Comparison of ENCODE assay signal across 12 mouse cellular contexts in genomic region chr5:115953173-115953572, GRCm38 (mm10).
DNase-seq lines count a peak whose midpoint lies in the region; ATAC-seq and TF ChIP-seq lines count a peak whose summit lies in the region.
"Had no signal": no experiment of that assay in that cellular context is flagged by ENCODE, and none has a peak within 500 bp of the region (broad histone marks: within the 10 kb centered on the region; RNA-seq: fewer than 3 reads in every experiment).

No protein-coding gene starts in this region.

- H3K27me3 ChIP-seq in hindbrain, postnatal 0 days (ENCODE audit: insufficient read depth, low read length): no peaks in the 10 kb centered on the region
- H3K27me3 ChIP-seq in hindbrain, embryonic 16.5 days (replicated peaks; ENCODE audit: control insufficient read depth, insufficient read depth, low read length): no peaks in the 10 kb centered on the region
- no peaks in the 10 kb centered on the region for H3K27me3 ChIP-seq in midbrain, postnatal 0 days (ENCODE audit: insufficient read depth, low read length)
- H3K27me3 ChIP-seq in midbrain, embryonic 16.5 days (ENCODE audit: control insufficient read depth, insufficient read depth, low read depth, low read length): no peaks in the 10 kb centered on the region
- no peaks in the 10 kb centered on the region for H3K27me3 ChIP-seq in splenic B cell, adult 2 months (ENCODE audit: control insufficient read depth, insufficient read depth, low read length, poor library complexity, severe bottlenecking)
- H3K27me3 ChIP-seq: heart, embryonic 13.5 days had no signal

- TF ChIP-seq CTCF in hindbrain, postnatal 0 days (IDR thresholded peaks at IDR 0.05; ENCODE audit: low read depth): peak; percentile 46
- peak; percentile 50 for TF ChIP-seq CTCF in midbrain, postnatal 0 days (IDR thresholded peaks at IDR 0.05)

- H3K27ac ChIP-seq in hindbrain, postnatal 0 days: no peak overlapping the region
- no peak overlapping the region for H3K27ac ChIP-seq in hindbrain, embryonic 16.5 days (ENCODE audit: low read depth, low read length)
- H3K27ac ChIP-seq in midbrain, postnatal 0 days (ENCODE audit: low read depth, low read length): no peak overlapping the region
- H3K27ac ChIP-seq in midbrain, embryonic 16.5 days (ENCODE audit: low read length): no peak overlapping the region
- H3K27ac ChIP-seq: heart, embryonic 13.5 days; macrophage had no signal

- peaks cover 47% of the 10 kb centered on the region for H3K36me3 ChIP-seq in hindbrain, postnatal 0 days (ENCODE audit: insufficient read depth, low read length)
- peaks cover 36% of the 10 kb centered on the region for H3K36me3 ChIP-seq in hindbrain, embryonic 16.5 days (ENCODE audit: control insufficient read depth, insufficient read depth, low read length)
- H3K36me3 ChIP-seq in midbrain, postnatal 0 days (ENCODE audit: insufficient read depth, low read length): peaks cover 49% of the 10 kb centered on the region
- peaks cover 25% of the 10 kb centered on the region for H3K36me3 ChIP-seq in midbrain, embryonic 16.5 days (ENCODE audit: control insufficient read depth, insufficient read depth, low read length)
- no peaks in the 10 kb centered on the region for H3K36me3 ChIP-seq in splenic B cell, adult 2 months (ENCODE audit: control insufficient read depth, insufficient read depth, low read length, poor library complexity, severe bottlenecking)

- no peak overlapping the region for H3K4me3 ChIP-seq in hindbrain, postnatal 0 days (ENCODE audit: low read length)
- no peak overlapping the region for H3K4me3 ChIP-seq in hindbrain, embryonic 16.5 days (ENCODE audit: low read length)
- no peak overlapping the region for H3K4me3 ChIP-seq in midbrain, postnatal 0 days (ENCODE audit: low read depth, low read length)
- H3K4me3 ChIP-seq in midbrain, embryonic 16.5 days (ENCODE audit: low read depth, low read length): no peak overlapping the region
- H3K4me3 ChIP-seq: heart, embryonic 13.5 days; myocyte had no signal

- no peaks in the 10 kb centered on the region for H3K9me3 ChIP-seq in hindbrain, postnatal 0 days (ENCODE audit: low read length)
- H3K9me3 ChIP-seq in hindbrain, embryonic 16.5 days (ENCODE audit: control insufficient read depth, low read length): no peaks in the 10 kb centered on the region
- no peaks in the 10 kb centered on the region; the same call in 1 of the 2 replicates for H3K9me3 ChIP-seq in midbrain, postnatal 0 days (ENCODE audit: low read length)
- H3K9me3 ChIP-seq in midbrain, embryonic 16.5 days (replicated peaks; ENCODE audit: control insufficient read depth, low read length, poor library complexity, severe bottlenecking): no peaks in the 10 kb centered on the region
- H3K9me3 ChIP-seq: heart, embryonic 13.5 days had no signal

- no peak overlapping the region for H3K9ac ChIP-seq in hindbrain, postnatal 0 days (replicated peaks; ENCODE audit: low read length)
- no peak overlapping the region for H3K9ac ChIP-seq in hindbrain, embryonic 16.5 days (ENCODE audit: low read depth, low read length)
- no peak overlapping the region for H3K9ac ChIP-seq in midbrain, postnatal 0 days (replicated peaks; ENCODE audit: low read length, poor library complexity, severe bottlenecking)
- no peak overlapping the region for H3K9ac ChIP-seq in midbrain, embryonic 16.5 days (ENCODE audit: low read depth, low read length)
- H3K9ac ChIP-seq: heart, embryonic 13.5 days had no signal

- DNase-seq in hindbrain, postnatal 0 days (ENCODE audit: low spot score): no peak
- no peak for DNase-seq in midbrain, postnatal 0 days (ENCODE audit: low spot score)
- peak; percentile 15 for DNase-seq in NIH3T3 (ENCODE audit: low read depth)
- peak; percentile 11 for DNase-seq in splenic B cell, adult 2 months (ENCODE audit: low read depth, low spot score)
- DNase-seq in ovary, postnatal 14 days (ENCODE audit: low spot score): no peak
- no peak for DNase-seq in T-cell, adult 2 months (ENCODE audit: low spot score)

- ATAC-seq in hindbrain, postnatal 0 days: no peak
- no peak for ATAC-seq in hindbrain, embryonic 16.5 days
- no peak for ATAC-seq in midbrain, postnatal 0 days (ENCODE audit: low FRiP score)
- no peak for ATAC-seq in midbrain, embryonic 16.5 days
- ATAC-seq: forebrain, embryonic 14.5 days had no signal

- 98% methylated on average over 6 of the region's 6 CpGs for WGBS in hindbrain, postnatal 0 days
- WGBS in hindbrain, embryonic 16.5 days: 91% methylated on average over 6 of the region's 6 CpGs
- WGBS in midbrain, postnatal 0 days: 96% methylated on average over 6 of the region's 6 CpGs
- 98% methylated on average over 6 of the region's 6 CpGs for WGBS in midbrain, embryonic 16.5 days

- no peaks in the 10 kb centered on the region for H3K4me1 ChIP-seq in hindbrain, postnatal 0 days (ENCODE audit: insufficient read depth, low read length)
- no peaks in the 10 kb centered on the region for H3K4me1 ChIP-seq in hindbrain, embryonic 16.5 days (ENCODE audit: control insufficient read depth, insufficient read depth, low read depth, low read length)
- no peaks in the 10 kb centered on the region for H3K4me1 ChIP-seq in midbrain, postnatal 0 days (ENCODE audit: insufficient read depth, low read length)
- H3K4me1 ChIP-seq in midbrain, embryonic 16.5 days (ENCODE audit: control insufficient read depth, insufficient read depth, low read length): no peaks in the 10 kb centered on the region
- H3K4me1 ChIP-seq: heart, embryonic 13.5 days had no signal

- H3K4me2 ChIP-seq in hindbrain, postnatal 0 days (ENCODE audit: low read depth, low read length): no peak overlapping the region
- no peak overlapping the region for H3K4me2 ChIP-seq in hindbrain, embryonic 16.5 days (ENCODE audit: low read length)
- H3K4me2 ChIP-seq in midbrain, postnatal 0 days (ENCODE audit: low read depth, low read length, poor library complexity, severe bottlenecking): no peak overlapping the region
- H3K4me2 ChIP-seq in midbrain, embryonic 16.5 days (ENCODE audit: low read length): no peak overlapping the region
- H3K4me2 ChIP-seq: heart, embryonic 13.5 days had no signal

Comparison
In these comparisons a context has a peak if more than half of its experiments do, and no peak if none do; other contexts are left out.
1. DNase-seq: peak in NIH3T3 (single experiment) and splenic B cell, adult 2 months (single experiment); none in hindbrain, postnatal 0 days (single experiment), midbrain, postnatal 0 days (single experiment), ovary, postnatal 14 days (single experiment) and T-cell, adult 2 months (single experiment).